Mouse (Mus musculus) adrenal gland, postnatal 0 days (tissue): ENCODE results near the gene Gm21093. TPM values are rescaled to one million over a fixed set of nuclear protein-coding genes. Genes with fewer than 3 reads are reported as not detected.

ENCODE experiments used
- polyA plus RNA-seq: library from polyadenylated mRNA; unstranded; fragments of >200 nt; fragmentation: Nextera tagmentation; extraction: Ambion mirVana; gene quantifications from 2 replicates; pipeline ENCODE4 v1.2.1, GENCODE M21; 2015

Gene Gm21093
- 0.08 and 0.09 TPM in 2 replicates for polyA plus RNA-seq

DNA sequence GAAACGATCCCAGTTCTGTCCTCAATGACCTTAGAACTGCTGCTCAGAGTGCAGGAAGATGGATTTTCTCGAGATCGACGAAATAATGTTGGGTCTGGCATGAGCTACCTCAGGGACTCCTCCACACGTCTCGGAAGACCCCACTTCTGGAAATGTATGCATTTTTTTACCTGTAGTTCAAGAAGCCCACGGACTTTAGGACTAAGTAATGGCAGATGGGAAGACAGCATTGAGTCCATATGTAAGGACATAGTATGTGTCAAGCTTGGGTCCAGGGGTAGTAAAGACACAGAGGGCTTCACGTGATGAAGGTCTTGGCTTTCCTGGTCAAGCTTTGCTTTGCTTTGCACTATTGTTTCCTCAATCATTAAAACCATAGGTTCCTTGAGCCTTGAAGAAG lies at the start of gene Gm21093:
Gene Gm21093, minus strand, starts transcription at position 101 of the 400 bp plus-strand sequence.

Other genes with a start within 250 kb of the Gm21093 start
- gene Gm21541, start 131.1 kb downstream of the Gm21093 start, polyA plus RNA-seq: 1.1 TPM in 1 of 2 replicates, not detected in the other
- gene Gm20878, start 93.2 kb downstream of the Gm21093 start, polyA plus RNA-seq: 4.6 and 13.9 TPM in 2 replicates
- 0.37 and 0.43 TPM in 2 replicates for gene Fam205a4, start 68.7 kb downstream of the Gm21093 start, polyA plus RNA-seq
- not detected in 2 replicates for gene Gm3893, start 56.5 kb upstream of the Gm21093 start, polyA plus RNA-seq
- gene Gm13304, start 80.1 kb upstream of the Gm21093 start, polyA plus RNA-seq: not detected in 2 replicates
- 7.8 and 16.9 TPM in 2 replicates for gene Gm13306, start 118.7 kb upstream of the Gm21093 start, polyA plus RNA-seq
- 0.59 TPM in 1 of 2 replicates, not detected in the other for gene Gm13305, start 133.9 kb upstream of the Gm21093 start, polyA plus RNA-seq
- not detected in 2 replicates for gene Gm10600, start 205.9 kb upstream of the Gm21093 start, polyA plus RNA-seq
- not detected in 2 replicates for gene Ccl21b, start 221.0 kb upstream of the Gm21093 start, polyA plus RNA-seq